Mouse (Mus musculus): ENCODE measurements around the gene Swap70. TPM values are rescaled to one million over a fixed set of nuclear protein-coding genes. Genes with fewer than 3 reads are reported as not detected.

Gene Swap70
- polyA plus RNA-seq, 1 experiment: 2.2 TPM

DNA sequence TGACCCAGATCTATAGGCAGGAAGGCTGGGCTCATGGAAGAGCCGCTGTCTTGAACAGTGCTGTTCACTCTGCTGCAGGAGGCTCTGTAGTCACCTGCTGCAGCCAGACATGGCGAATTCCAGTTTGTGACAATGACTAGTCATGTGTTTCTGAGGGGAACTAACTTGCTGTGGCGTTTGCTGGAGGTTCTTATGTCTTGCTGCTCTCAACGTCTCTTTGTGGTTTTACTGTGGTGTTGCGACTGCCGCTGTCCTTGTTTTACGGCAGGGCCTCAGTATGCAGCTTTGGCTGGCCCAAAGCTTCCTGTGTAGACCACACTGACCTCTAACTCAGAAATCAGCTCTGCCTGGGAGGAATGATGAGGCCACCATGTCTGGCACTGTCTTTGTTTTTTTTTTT is 48.9 kb downstream of the Swap70 start:
- no peaks in the 10 kb centered on the region for H3K27me3 ChIP-seq (ENCODE audit: control insufficient read depth, insufficient read depth, low read length)
- no peak overlapping the region for H3K4me3 ChIP-seq (ENCODE audit: control insufficient read depth, low read depth, low read length)
- H3K4me1 ChIP-seq (ENCODE audit: control insufficient read depth, insufficient read depth, low read length): no peaks in the 10 kb centered on the region
- TF ChIP-seq CTCF (IDR thresholded peaks at IDR 0.05; ENCODE audit: control insufficient read depth, insufficient read depth, insufficient replicate concordance, low read depth, low read length) (no peak), POLR2A (IDR thresholded peaks at IDR 0.05; ENCODE audit: control insufficient read depth, low read depth, low read length) (no peak)
- no peaks in the 10 kb centered on the region for H3K36me3 ChIP-seq (ENCODE audit: control insufficient read depth, insufficient read depth, low read length)
- H3K27ac ChIP-seq (ENCODE audit: control insufficient read depth, insufficient read depth, low read depth, low read length): no peak overlapping the region

DNA sequence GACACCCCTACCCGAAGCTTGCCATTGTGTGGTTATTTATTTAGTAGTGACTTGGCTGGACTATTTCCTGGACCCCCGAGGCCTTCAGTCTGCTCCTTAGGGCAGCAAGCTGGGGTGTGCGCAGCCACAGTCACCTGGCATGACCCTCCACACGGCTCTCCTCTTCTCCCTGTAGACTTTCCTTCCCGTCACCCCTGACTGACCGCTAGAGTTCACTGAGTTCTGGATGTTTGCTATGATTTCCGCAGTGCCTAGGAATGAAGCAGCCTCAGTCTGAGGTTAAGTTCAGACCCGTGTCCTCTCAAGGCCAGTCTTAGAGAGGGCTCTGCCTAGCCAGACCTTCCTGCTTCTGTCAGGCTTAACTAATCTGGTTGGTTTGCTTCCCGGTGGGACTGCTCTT is 50.3 kb downstream of the Swap70 start:
- Histone ChIP-seq H3K36me3 (ENCODE audit: control insufficient read depth, insufficient read depth, low read length) (no peaks in the 10 kb centered on the region), H3K4me1 (ENCODE audit: control insufficient read depth, insufficient read depth, low read length) (no peaks in the 10 kb centered on the region), H3K27ac (ENCODE audit: control insufficient read depth, insufficient read depth, low read depth, low read length) (no peak overlapping the region), H3K27me3 (ENCODE audit: control insufficient read depth, insufficient read depth, low read length) (no peaks in the 10 kb centered on the region), H3K4me3 (ENCODE audit: control insufficient read depth, low read depth, low read length) (no peak overlapping the region)
- TF ChIP-seq POLR2A (IDR thresholded peaks at IDR 0.05; ENCODE audit: control insufficient read depth, low read depth, low read length) (no peak), CTCF (IDR thresholded peaks at IDR 0.05; ENCODE audit: control insufficient read depth, insufficient read depth, insufficient replicate concordance, low read depth, low read length) (no peak)

GRCm38 (mm10) chr7:110272434-110272833 is 50.9 kb downstream of the Swap70 start:
- H3K36me3 ChIP-seq (ENCODE audit: control insufficient read depth, insufficient read depth, low read length): no peaks in the 10 kb centered on the region
- H3K4me1 ChIP-seq (ENCODE audit: control insufficient read depth, insufficient read depth, low read length): no peaks in the 10 kb centered on the region
- no peak overlapping the region for H3K27ac ChIP-seq (ENCODE audit: control insufficient read depth, insufficient read depth, low read depth, low read length)
- TF ChIP-seq POLR2A (IDR thresholded peaks at IDR 0.05; ENCODE audit: control insufficient read depth, low read depth, low read length): no peak
- no peak for TF ChIP-seq CTCF (IDR thresholded peaks at IDR 0.05; ENCODE audit: control insufficient read depth, insufficient read depth, insufficient replicate concordance, low read depth, low read length)
- H3K4me3 ChIP-seq (ENCODE audit: control insufficient read depth, low read depth, low read length): no peak overlapping the region
- no peaks in the 10 kb centered on the region for H3K27me3 ChIP-seq (ENCODE audit: control insufficient read depth, insufficient read depth, low read length)

DNA sequence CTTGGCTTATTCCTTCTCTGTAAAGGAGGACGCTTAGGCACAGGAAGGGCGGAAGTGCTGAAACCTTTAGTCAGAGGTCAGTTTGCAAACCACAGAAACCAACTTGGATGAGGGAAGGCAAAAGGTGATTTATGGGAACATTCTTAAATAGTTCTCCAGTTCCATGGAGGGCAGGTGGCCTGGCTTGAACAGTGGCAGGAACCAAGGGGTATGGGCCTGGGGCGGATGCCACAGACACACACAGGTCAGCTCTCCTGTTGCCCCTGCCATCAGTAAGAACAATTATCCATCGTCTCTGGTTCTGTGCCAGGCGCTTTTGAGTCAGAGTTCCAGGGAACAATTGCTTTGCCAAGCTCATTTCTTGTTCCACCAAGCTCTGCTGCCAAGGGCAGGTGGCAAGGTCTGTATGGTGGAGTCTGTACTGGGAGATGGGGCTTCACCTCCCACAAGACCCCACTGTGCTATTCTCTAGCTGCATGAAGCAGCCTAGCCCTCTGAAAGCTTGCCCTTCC is 56.3 kb downstream of the Swap70 start:
- no peaks in the 10 kb centered on the region for H3K4me1 ChIP-seq (ENCODE audit: control insufficient read depth, insufficient read depth, low read length)
- no peak overlapping the region for H3K4me3 ChIP-seq (ENCODE audit: control insufficient read depth, low read depth, low read length)
- no peaks in the 10 kb centered on the region for H3K27me3 ChIP-seq (ENCODE audit: control insufficient read depth, insufficient read depth, low read length)
- H3K36me3 ChIP-seq (ENCODE audit: control insufficient read depth, insufficient read depth, low read length): no peaks in the 10 kb centered on the region
- no peak overlapping the region for H3K27ac ChIP-seq (ENCODE audit: control insufficient read depth, insufficient read depth, low read depth, low read length)
- TF ChIP-seq CTCF (IDR thresholded peaks at IDR 0.05; ENCODE audit: control insufficient read depth, insufficient read depth, insufficient replicate concordance, low read depth, low read length) (no peak), POLR2A (IDR thresholded peaks at IDR 0.05; ENCODE audit: control insufficient read depth, low read depth, low read length) (no peak)

GRCm38 (mm10) chr7:110279183-110279582 is 57.7 kb downstream of the Swap70 start:
- H3K27ac ChIP-seq (ENCODE audit: control insufficient read depth, insufficient read depth, low read depth, low read length): no peak overlapping the region
- H3K27me3 ChIP-seq (ENCODE audit: control insufficient read depth, insufficient read depth, low read length): no peaks in the 10 kb centered on the region
- no peaks in the 10 kb centered on the region for H3K36me3 ChIP-seq (ENCODE audit: control insufficient read depth, insufficient read depth, low read length)
- no peak for TF ChIP-seq POLR2A (IDR thresholded peaks at IDR 0.05; ENCODE audit: control insufficient read depth, low read depth, low read length)
- no peak for TF ChIP-seq CTCF (IDR thresholded peaks at IDR 0.05; ENCODE audit: control insufficient read depth, insufficient read depth, insufficient replicate concordance, low read depth, low read length)
- H3K4me1 ChIP-seq (ENCODE audit: control insufficient read depth, insufficient read depth, low read length): no peaks in the 10 kb centered on the region
- no peak overlapping the region for H3K4me3 ChIP-seq (ENCODE audit: control insufficient read depth, low read depth, low read length)

- Histone ChIP-seq H3K4me3 (ENCODE audit: control insufficient read depth, low read depth, low read length) (no peak overlapping the region), H3K27me3 (ENCODE audit: control insufficient read depth, insufficient read depth, low read length) (no peaks in the 10 kb centered on the region), H3K4me1 (ENCODE audit: control insufficient read depth, insufficient read depth, low read length) (no peaks in the 10 kb centered on the region), H3K36me3 (ENCODE audit: control insufficient read depth, insufficient read depth, low read length) (no peaks in the 10 kb centered on the region), H3K27ac (ENCODE audit: control insufficient read depth, insufficient read depth, low read depth, low read length) (no peak overlapping the region)
- no peak for TF ChIP-seq POLR2A (IDR thresholded peaks at IDR 0.05; ENCODE audit: control insufficient read depth, low read depth, low read length)
- TF ChIP-seq CTCF (IDR thresholded peaks at IDR 0.05; ENCODE audit: control insufficient read depth, insufficient read depth, insufficient replicate concordance, low read depth, low read length): no peak
Observed at GRCm38 (mm10) chr7:110281435-110282256, 60.1 kb downstream of the Swap70 start.

GRCm38 (mm10) chr7:110282797-110283196 is 61.3 kb downstream of the Swap70 start:
- Histone ChIP-seq H3K36me3 (ENCODE audit: control insufficient read depth, insufficient read depth, low read length) (no peaks in the 10 kb centered on the region), H3K4me3 (ENCODE audit: control insufficient read depth, low read depth, low read length) (no peak overlapping the region), H3K4me1 (ENCODE audit: control insufficient read depth, insufficient read depth, low read length) (no peaks in the 10 kb centered on the region), H3K27ac (ENCODE audit: control insufficient read depth, insufficient read depth, low read depth, low read length) (no peak overlapping the region), H3K27me3 (ENCODE audit: control insufficient read depth, insufficient read depth, low read length) (no peaks in the 10 kb centered on the region)
- TF ChIP-seq POLR2A (IDR thresholded peaks at IDR 0.05; ENCODE audit: control insufficient read depth, low read depth, low read length) (no peak), CTCF (IDR thresholded peaks at IDR 0.05; ENCODE audit: control insufficient read depth, insufficient read depth, insufficient replicate concordance, low read depth, low read length) (no peak)

Data from testis, adult 2 months (tissue).